Mouse (Mus musculus) ES-E14 (cell line): ENCODE results near the gene Hist1h4i. TPM values are rescaled to one million over a fixed set of nuclear protein-coding genes. Genes with fewer than 3 reads are reported as not detected.

ENCODE experiments used
- DNase-seq: peaks from one replicate; pipeline ENCODE4 v3.0.0-alpha.2; 2013; ENCODE audit warnings: low read depth, low spot score
- H3K27ac ChIP-seq: 2 replicates; pipeline ENCODE4 v1.5.1; 2012; ENCODE audit warnings: low read depth, mild to moderate bottlenecking, low read length, moderate library complexity, mixed read lengths; ENCODE audit not compliant: poor library complexity, insufficient read depth, severe bottlenecking
- H3K36me3 ChIP-seq: 2 replicates; pipeline ENCODE4 v1.6.1; 2012; ENCODE audit warnings: mild to moderate bottlenecking, low read length, moderate library complexity, mixed read lengths; ENCODE audit not compliant: control insufficient read depth, poor library complexity, insufficient read depth, severe bottlenecking
- H3K4me1 ChIP-seq, 2 experiments: fragments of 150-350 bp in 1 of 2; sonication (generic) in 1 of 2; 2 replicates each; pipeline ENCODE4 v1.6.1; 2012; ENCODE audit warnings: low read length in 2 of 2, mild to moderate bottlenecking in 1 of 2, mixed read lengths in 1 of 2; ENCODE audit not compliant: control insufficient read depth in 2 of 2, insufficient read depth in 2 of 2, poor library complexity in 1 of 2
- H3K4me3 ChIP-seq, 2 experiments: fragments of 150-350 bp in 1 of 2; sonication (generic) in 1 of 2; 2 replicates each; pipeline ENCODE4 v1.5.1; 2012; ENCODE audit warnings: low read length in 2 of 2, low read depth in 1 of 2, mild to moderate bottlenecking in 1 of 2, mixed read lengths in 1 of 2; ENCODE audit not compliant: insufficient read depth in 1 of 2, poor library complexity in 1 of 2, severe bottlenecking in 1 of 2
- H3K9ac ChIP-seq: 2 replicates; pipeline ENCODE4 v1.6.1; 2012; ENCODE audit warnings: low read depth, mild to moderate bottlenecking, low read length, mixed read lengths; ENCODE audit not compliant: poor library complexity, insufficient read depth, severe bottlenecking
- H3K9me3 ChIP-seq: fragments of 150-350 bp; sonication (generic); 2 replicates; pipeline ENCODE4 v1.6.1; 2012; ENCODE audit warnings: low read depth, mild to moderate bottlenecking, low read length; ENCODE audit not compliant: control insufficient read depth, insufficient read depth
- CHD2 ChIP-seq: IDR thresholded peaks from 2 replicates; pipeline ENCODE4 v1.6.1; 2014; ENCODE audit warnings: mild to moderate bottlenecking, low read depth, low read length, inconsistent platforms
- HCFC1 ChIP-seq: IDR thresholded peaks from 2 replicates; pipeline ENCODE4 v1.6.1; 2012; ENCODE audit warnings: low read length, inconsistent platforms, borderline replicate concordance; ENCODE audit not compliant: insufficient read depth
- MAFK ChIP-seq: IDR thresholded peaks from 2 replicates; pipeline ENCODE4 v1.6.1; 2014; ENCODE audit warnings: mild to moderate bottlenecking, low read depth, low read length, inconsistent platforms; ENCODE audit not compliant: insufficient read depth
- ZC3H11A ChIP-seq: IDR thresholded peaks from 2 replicates; pipeline ENCODE4 v1.6.1; 2012; ENCODE audit warnings: low read depth, mild to moderate bottlenecking, inconsistent platforms, low read length, borderline replicate concordance
- ZNF384 ChIP-seq: IDR thresholded peaks from 2 replicates; pipeline ENCODE4 v1.6.1; 2012; ENCODE audit warnings: low read depth, low read length, inconsistent platforms
- in situ Hi-C, 2 experiments: fragments of 600-800 bp; cut with MboI; formaldehyde crosslinking; loops; one replicate each; pipeline ENCODE4 v1.15.1; 2025; ENCODE audit warnings: low sequenced_read_pairs in 2 of 2, inconsistent platforms in 1 of 2; ENCODE audit not compliant: unreplicated experiment in 2 of 2
- total RNA-seq: library from RNA; depleted of rRNA; stranded (reverse); fragments of 300-350 nt; gene quantifications from 2 replicates; pipeline ENCODE4 v1.2.3, GENCODE M21; 2012; rRNA removed

The Hist1h4i gene
- total RNA-seq, 1 experiment = 814 TPM

DNA sequence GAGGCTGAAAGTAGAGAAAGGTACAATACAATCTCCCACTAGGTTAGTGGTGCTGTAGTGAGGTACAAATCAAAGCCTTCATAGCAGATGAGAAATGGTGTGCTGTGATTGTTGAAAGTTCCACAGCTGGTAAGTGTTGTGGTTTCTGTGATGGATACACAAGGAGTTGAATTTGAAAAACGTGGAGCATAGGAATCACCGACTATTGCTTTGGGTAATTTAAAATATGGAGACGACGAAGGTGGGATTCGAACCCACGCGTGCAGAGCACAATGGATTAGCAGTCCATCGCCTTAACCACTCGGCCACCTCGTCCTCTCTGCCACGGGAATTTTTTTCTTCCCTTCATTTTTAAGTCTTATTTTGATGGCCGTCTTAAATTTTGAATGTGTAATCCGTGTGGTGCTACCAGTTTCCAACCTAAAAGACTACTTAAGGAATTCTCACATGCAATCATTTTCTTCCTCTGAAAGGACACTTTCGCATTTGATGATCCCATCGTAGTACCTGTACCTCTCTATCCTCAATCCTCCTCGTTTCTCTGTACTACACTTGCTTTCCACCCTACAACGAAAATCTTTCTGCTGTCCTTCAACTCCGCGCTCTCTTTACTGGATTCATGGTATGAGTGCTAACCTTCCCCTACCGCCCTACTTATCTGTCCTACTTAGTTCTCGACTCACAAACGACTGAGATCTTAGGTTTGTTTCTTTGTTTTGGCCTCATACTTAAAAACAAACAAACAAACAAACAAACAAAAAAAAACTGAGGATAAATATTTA, 47.0 kb downstream of the Hist1h4i start:
- Histone ChIP-seq H3K9me3 (no peaks in the 10 kb centered on the region), H3K9ac (no peak overlapping the region), H3K27ac (no peak overlapping the region), H3K4me3 (peak overlapping the region; percentile 50 to 52), H3K4me1 (peaks cover 5 to 8% of the 10 kb centered on the region in 2 experiments; a peak in 3 of 4 replicates), H3K36me3 (no peaks in the 10 kb centered on the region)
- no peak for DNase-seq
- in situ Hi-C loops = no loop called here
- no peak for TF ChIP-seq CHD2
- TF ChIP-seq MAFK = no peak
- no peak for TF ChIP-seq ZC3H11A
- no peak for TF ChIP-seq HCFC1
- TF ChIP-seq ZNF384 = peak; percentile 46; the same call in 1 of the 2 replicates

DNA sequence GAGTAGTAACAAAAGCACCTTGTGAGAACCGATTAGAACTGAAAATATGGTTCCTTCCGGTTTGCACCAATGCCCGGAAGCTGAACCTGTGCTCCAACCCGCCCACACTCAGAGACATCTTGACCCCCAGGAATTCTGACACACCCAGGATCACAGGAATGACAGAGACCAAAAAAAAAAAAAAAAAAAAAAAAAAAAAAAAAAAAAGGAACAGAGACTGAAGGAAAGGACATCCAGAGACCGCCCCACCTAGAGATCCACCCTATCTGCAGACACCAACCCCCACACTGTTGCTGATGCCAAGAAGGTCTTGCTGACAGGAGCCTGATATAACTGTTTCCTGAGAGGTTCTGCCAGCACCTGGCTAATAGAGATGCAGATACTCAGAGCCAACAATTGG, 48.6 kb downstream of the Hist1h4i start:
- Histone ChIP-seq H3K9me3 (no peaks in the 10 kb centered on the region), H3K4me3 (no peak overlapping the region), H3K27ac (no peak overlapping the region), H3K9ac (no peak overlapping the region), H3K36me3 (no peaks in the 10 kb centered on the region), H3K4me1 (peaks cover 5 to 8% of the 10 kb centered on the region in 2 experiments; a peak in 2 of 4 replicates)
- TF ChIP-seq ZC3H11A (no peak), ZNF384 (peak; percentile 80)
- DNase-seq = no peak
- in situ Hi-C loops = no loop called here

Other genes starting within 250 kb of the Hist1h4i start
- 1,775 and 2,433 TPM in 2 replicates for gene Hist1h2bq, start 231.2 kb downstream of the Hist1h4i start, total RNA-seq
- gene Hist1h2ao, start 230.9 kb downstream of the Hist1h4i start, total RNA-seq = 669 TPM in 1 of 2 replicates, not detected in the other
- gene Hist1h4m, start 229.6 kb downstream of the Hist1h4i start, total RNA-seq = 9.8 and 22.8 TPM in 2 replicates
- 2,365 and 3,405 TPM in 2 replicates for gene Hist1h4n, start 209.2 kb downstream of the Hist1h4i start, total RNA-seq
- 3,404 and 3,578 TPM in 2 replicates for gene Hist1h2ap, start 207.9 kb downstream of the Hist1h4i start, total RNA-seq
- gene Hist1h2br, start 207.6 kb downstream of the Hist1h4i start, total RNA-seq = 1,712 and 2,111 TPM in 2 replicates
- gene Zfp184, start 96.3 kb downstream of the Hist1h4i start, total RNA-seq = 5.4 and 6.2 TPM in 2 replicates
- gene Pom121l2, start 60.2 kb downstream of the Hist1h4i start, total RNA-seq = 0.26 and 0.31 TPM in 2 replicates
- 2.6 and 2.9 TPM in 2 replicates for gene Prss16, start 31.6 kb downstream of the Hist1h4i start, total RNA-seq
- 1,543 and 2,450 TPM in 2 replicates for gene Hist1h2ah, start 5.8 kb downstream of the Hist1h4i start, total RNA-seq
- gene Hist1h2bk, start 5.5 kb downstream of the Hist1h4i start, total RNA-seq = 1,340 and 1,966 TPM in 2 replicates
- 786 and 868 TPM in 2 replicates for gene Hist1h2ag, start 1.6 kb upstream of the Hist1h4i start, total RNA-seq
- 1,371 and 1,735 TPM in 2 replicates for gene Hist1h2bj, start 1.9 kb upstream of the Hist1h4i start, total RNA-seq
- not detected in 2 replicates for gene Vmn1r188, start 43.1 kb upstream of the Hist1h4i start, total RNA-seq
- not detected in 2 replicates for gene Vmn1r189, start 64.5 kb upstream of the Hist1h4i start, total RNA-seq
- not detected in 2 replicates for gene Vmn1r191, start 142.6 kb upstream of the Hist1h4i start, total RNA-seq
- not detected in 2 replicates for gene Vmn1r192, start 149.8 kb upstream of the Hist1h4i start, total RNA-seq
- gene Vmn1r193, start 181.8 kb upstream of the Hist1h4i start, total RNA-seq = not detected in 2 replicates
- gene Vmn1r194, start 202.9 kb upstream of the Hist1h4i start, total RNA-seq = not detected in 2 replicates
- not detected in 2 replicates for gene Vmn1r195, start 229.2 kb upstream of the Hist1h4i start, total RNA-seq
- not detected in 2 replicates for gene Vmn1r196, start 248.6 kb upstream of the Hist1h4i start, total RNA-seq